Mouse (Mus musculus) stomach, postnatal 0 days (tissue): ENCODE data around the gene Cnp.
"Not testable (repeated sequence)": the region's sequence is repeated elsewhere in the genome, so short reads cannot be mapped to it uniquely, and the experiment has no call there.

Experiments
- CTCF ChIP-seq: IDR thresholded peaks from 2 replicates; pipeline ENCODE4 v1.5.1; 2016; ENCODE audit warnings: antibody characterized with exemption, low read depth, mild to moderate bottlenecking, moderate library complexity
- EP300 ChIP-seq: optimal IDR thresholded peaks from 2 replicates; pipeline ENCODE3; 2016; ENCODE audit warnings: antibody characterized with exemption

DNA sequence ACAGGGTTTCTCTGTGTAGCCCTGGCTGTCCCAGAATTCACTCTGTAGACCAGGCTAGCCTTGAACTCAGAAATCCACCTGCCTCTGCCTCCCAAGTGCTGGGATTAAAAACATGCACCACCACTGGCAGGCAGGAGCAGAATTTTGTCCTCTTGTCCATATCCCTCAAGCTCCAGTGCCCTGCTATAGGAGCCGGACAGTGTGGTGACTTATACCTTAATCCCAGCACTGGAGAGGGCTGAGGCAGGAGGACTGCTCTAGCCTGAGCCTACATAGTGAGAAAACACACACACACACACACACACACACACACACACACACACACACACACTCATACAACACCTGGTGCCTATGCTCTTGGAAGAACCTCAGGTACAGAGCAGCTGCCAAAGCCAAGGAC lies 7.7 kb downstream of the Cnp start:
- TF ChIP-seq CTCF, EP300: not testable (repeated sequence)
